17 mouse cellular contexts compared by ENCODE assay signal in the genomic region with DNA sequence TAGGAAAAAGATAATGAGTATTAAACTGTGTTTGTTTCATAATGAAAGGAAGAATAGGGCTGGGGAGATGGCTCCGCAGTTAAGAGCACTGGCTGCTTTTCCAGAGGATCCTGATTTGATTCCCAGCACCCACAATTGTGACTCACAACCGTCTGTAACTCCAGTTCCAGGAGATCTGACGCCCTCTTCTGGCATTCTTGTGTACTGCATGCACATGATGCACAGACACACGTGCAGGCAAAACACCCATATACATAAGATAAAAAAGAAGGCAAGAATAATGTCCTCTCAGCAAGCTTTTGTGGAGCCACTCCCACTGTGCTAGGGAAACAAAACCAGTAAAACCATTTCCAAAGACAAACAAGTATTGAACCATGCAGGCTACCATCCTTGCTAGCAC.
"Had no signal": no experiment of that assay in that cellular context is flagged by ENCODE, and none has a peak within 500 bp of the region (broad histone marks: within the 10 kb centered on the region; RNA-seq: fewer than 3 reads in every experiment).

No protein-coding gene starts in this region.

- DNase-seq: kidney, adult 2 months; kidney, postnatal 36 days; layer of hippocampus, adult 9-11 months; liver, embryonic 13.5 days; lung, adult 2 months; lung, postnatal 14 days; lung, postnatal 4 days; midbrain, embryonic 14.5 days; retina, postnatal 1 day; right cerebral cortex, postnatal 25 days; spleen, adult 18-20 months; thymus, postnatal 36 days had no signal

- H3K9ac ChIP-seq: liver, embryonic 13.5 days; neural tube, embryonic 13.5 days; stomach, embryonic 15.5 days had no signal

- H3K4me3 ChIP-seq: left cerebral cortex, adult 2 months; liver, embryonic 13.5 days; myocyte; neural tube, embryonic 13.5 days; stomach, embryonic 15.5 days had no signal

- H3K27me3 ChIP-seq: liver, embryonic 13.5 days; neural tube, embryonic 13.5 days; stomach, embryonic 15.5 days had no signal

- H3K36me3 ChIP-seq: liver, embryonic 13.5 days; neural tube, embryonic 13.5 days; stomach, embryonic 15.5 days had no signal

- H3K27ac ChIP-seq: kidney, postnatal 0 days; left cerebral cortex, adult 2 months; liver, embryonic 13.5 days; neural tube, embryonic 13.5 days; stomach, embryonic 15.5 days had no signal

- H3K4me1 ChIP-seq: liver, embryonic 13.5 days; neural tube, embryonic 13.5 days; stomach, embryonic 15.5 days had no signal

- H3K9me3 ChIP-seq: liver, embryonic 13.5 days; neural tube, embryonic 13.5 days; stomach, embryonic 15.5 days had no signal
